Mouse (Mus musculus): ENCODE data around the gene Notch1.

Gene Notch1

GRCm38 (mm10) chr2:26477911-26478310 is 38.6 kb downstream of the Notch1 start:
- no peak for DNase-seq

- no peak for DNase-seq
Observed at GRCm38 (mm10) chr2:26475505-26476430, 40.7 kb downstream of the Notch1 start.

GRCm38 (mm10) chr2:26474789-26475504 is 41.5 kb downstream of the Notch1 start:
- peak in 1 of 2 experiments; percentile 71 for DNase-seq

- DNase-seq: no peak
Observed at GRCm38 (mm10) chr2:26472312-26473090, 44.0 kb downstream of the Notch1 start.

GRCm38 (mm10) chr2:26471652-26472285 is 44.7 kb downstream of the Notch1 start:
- DNase-seq: no peak

GRCm38 (mm10) chr2:26470967-26471366 is 45.5 kb downstream of the Notch1 start:
- no peak for DNase-seq

- no peak for DNase-seq
Observed at GRCm38 (mm10) chr2:26468376-26468775, 48.1 kb downstream of the Notch1 start.

- DNase-seq: no peak
Observed at GRCm38 (mm10) chr2:26463412-26463811, 53.1 kb downstream of the Notch1 start.

- DNase-seq: peak in 1 of 2 experiments; percentile 60
Observed at GRCm38 (mm10) chr2:26462980-26463379, 53.5 kb downstream of the Notch1 start.

- peak in 1 of 2 experiments; percentile 38 for DNase-seq
Observed at GRCm38 (mm10) chr2:26461667-26462066, 54.8 kb downstream of the Notch1 start.

GRCm38 (mm10) chr2:26460837-26461236 is 55.6 kb downstream of the Notch1 start:
- DNase-seq: no peak

GRCm38 (mm10) chr2:26460097-26460646 is 56.3 kb downstream of the Notch1 start:
- DNase-seq: no peak

- DNase-seq: peak; percentile 54 to 67
Observed at GRCm38 (mm10) chr2:26459478-26459877, 57.0 kb downstream of the Notch1 start.

GRCm38 (mm10) chr2:26458402-26459124 is 57.9 kb downstream of the Notch1 start:
- DNase-seq: peak; percentile 74 to 85

GRCm38 (mm10) chr2:26449121-26450060 is 67.1 kb downstream of the Notch1 start:
- DNase-seq: peak; percentile 90 to 91

- DNase-seq: no peak
Observed at GRCm38 (mm10) chr2:26447451-26447850, 69.0 kb downstream of the Notch1 start.

- no peak for DNase-seq
Observed at GRCm38 (mm10) chr2:26446671-26447070, 69.8 kb downstream of the Notch1 start.

GRCm38 (mm10) chr2:26445666-26446445 is 70.6 kb downstream of the Notch1 start:
- peak; percentile 93 to 97 for DNase-seq

GRCm38 (mm10) chr2:26444946-26445665 is 71.4 kb downstream of the Notch1 start, which contains the start of gene Sec16a:
TSS of gene Sec16a (minus strand) at chr2:26445216.
- DNase-seq: peak; percentile 100
